38 mouse cellular contexts compared by ENCODE assay signal in genomic region chr5:149504985-149505384, GRCm38 (mm10). TPM values are rescaled to one million over a fixed set of nuclear protein-coding genes. Genes with fewer than 3 reads are reported as not detected.
"Had no signal": no experiment of that assay in that cellular context is flagged by ENCODE, and none has a peak within 500 bp of the region (broad histone marks: within the 10 kb centered on the region; RNA-seq: fewer than 3 reads in every experiment).

No protein-coding gene starts in this region.

- H3K4me1 ChIP-seq: intestine, embryonic 15.5 days had no signal

- DNase-seq: heart, postnatal 10 days; heart, postnatal 14 days; heart, postnatal 36 days; heart, postnatal 4 days; kidney, adult 11 months; kidney, adult 18-20 months; kidney, adult 2 months; kidney, adult 8-10 months; kidney, adult 9 months; kidney, postnatal 10 days; kidney, postnatal 14 days; kidney, postnatal 25 days; kidney, postnatal 36 days; kidney, postnatal 4 days; layer of hippocampus, adult 9-11 months; layer of hippocampus, postnatal 36 days had no signal

- H3K9ac ChIP-seq: heart, embryonic 12.5 days; heart, embryonic 13.5 days; heart, embryonic 15.5 days; hindbrain, embryonic 12.5 days; hindbrain, embryonic 13.5 days; hindbrain, embryonic 15.5 days; intestine, embryonic 15.5 days; kidney, embryonic 15.5 days had no signal

- ATAC-seq: hindbrain, embryonic 16.5 days; hindbrain, postnatal 0 days; inflammation-experienced regulatory T-cells, adult 6 months; intestine, embryonic 15.5 days; intestine, embryonic 16.5 days; intestine, postnatal 0 days had no signal

- H3K4me3 ChIP-seq: heart, embryonic 10.5 days; heart, embryonic 12.5 days; heart, embryonic 13.5 days; heart, embryonic 15.5 days; hindbrain, embryonic 12.5 days; hindbrain, embryonic 13.5 days; hindbrain, embryonic 15.5 days; intestine, embryonic 15.5 days; kidney, embryonic 15.5 days; layer of hippocampus, adult 2 months had no signal

- H3K36me3 ChIP-seq: heart, embryonic 10.5 days; heart, embryonic 12.5 days; heart, embryonic 13.5 days; heart, embryonic 15.5 days; hindbrain, embryonic 12.5 days; hindbrain, embryonic 13.5 days; hindbrain, embryonic 15.5 days; intestine, embryonic 15.5 days; kidney, embryonic 15.5 days had no signal

- H3K9me3 ChIP-seq: heart, embryonic 10.5 days; heart, embryonic 15.5 days; hindbrain, embryonic 12.5 days; hindbrain, embryonic 13.5 days; hindbrain, embryonic 15.5 days; intestine, embryonic 15.5 days; kidney, embryonic 15.5 days had no signal

- H3K27me3 ChIP-seq: heart, embryonic 12.5 days; heart, embryonic 13.5 days; heart, embryonic 15.5 days; hindbrain, embryonic 12.5 days; hindbrain, embryonic 13.5 days; hindbrain, embryonic 15.5 days; intestine, embryonic 15.5 days; kidney, embryonic 15.5 days had no signal

- H3K27ac ChIP-seq: heart, embryonic 10.5 days; heart, embryonic 13.5 days; heart, embryonic 15.5 days; hindbrain, embryonic 15.5 days; hindbrain, postnatal 0 days; intestine, embryonic 15.5 days; kidney, embryonic 15.5 days; kidney, postnatal 0 days had no signal

- H3K4me2 ChIP-seq: heart, embryonic 11.5 days; heart, embryonic 12.5 days; heart, embryonic 13.5 days; heart, embryonic 15.5 days; hindbrain, embryonic 12.5 days; hindbrain, embryonic 13.5 days; hindbrain, embryonic 15.5 days; intestine, embryonic 15.5 days; kidney, embryonic 15.5 days had no signal

RNA-seq across cellular contexts. Expression of gene Wdr95, which starts 23.5 kb away (rescaled TPM):
- polyA plus RNA-seq: heart, embryonic 10.5 days; heart, embryonic 13.5 days; heart, embryonic 14.5 days; heart, embryonic 15.5 days; hindbrain, embryonic 11.5 days; hindbrain, embryonic 12.5 days; intestine, embryonic 15.5 days; intestine, embryonic 16.5 days; intestine, postnatal 0 days; kidney, embryonic 14.5 days; kidney, embryonic 15.5 days; kidney, embryonic 16.5 days; large intestine, adult 2 months had no signal
